Mouse (Mus musculus): ENCODE measurements around the gene Pvalb.

Pvalb gene

GRCm38 (mm10) chr15:78158335-78158734 lies 47.9 kb downstream of the Pvalb start:
- in situ Hi-C loops (cut with MseI, MboI) = no loop called here

DNA sequence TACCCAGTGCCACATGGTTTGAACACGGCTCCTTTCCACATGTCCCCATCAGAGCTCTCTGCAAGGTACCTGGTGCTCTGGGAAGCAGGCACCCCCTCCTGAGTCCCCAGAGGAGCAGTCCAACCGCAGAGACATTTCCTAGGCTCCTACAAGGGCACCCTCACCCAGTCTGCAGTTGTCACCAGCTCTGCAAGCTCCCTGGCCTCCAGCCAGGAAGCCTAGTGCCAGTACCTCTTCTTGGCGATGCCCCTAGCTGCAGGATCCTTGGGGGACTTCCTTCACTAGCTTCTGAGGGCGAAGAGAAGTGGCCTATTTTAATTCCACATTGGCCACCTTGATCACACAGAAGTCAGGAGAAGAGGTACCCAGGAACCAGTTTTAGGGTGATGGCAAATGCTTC lies 48.4 kb downstream of the Pvalb start:
- in situ Hi-C loops (cut with MseI, MboI) = no loop called here

GRCm38 (mm10) chr15:78157330-78157729 lies 48.9 kb downstream of the Pvalb start:
- in situ Hi-C loops (cut with MseI, MboI) = no loop called here

DNA sequence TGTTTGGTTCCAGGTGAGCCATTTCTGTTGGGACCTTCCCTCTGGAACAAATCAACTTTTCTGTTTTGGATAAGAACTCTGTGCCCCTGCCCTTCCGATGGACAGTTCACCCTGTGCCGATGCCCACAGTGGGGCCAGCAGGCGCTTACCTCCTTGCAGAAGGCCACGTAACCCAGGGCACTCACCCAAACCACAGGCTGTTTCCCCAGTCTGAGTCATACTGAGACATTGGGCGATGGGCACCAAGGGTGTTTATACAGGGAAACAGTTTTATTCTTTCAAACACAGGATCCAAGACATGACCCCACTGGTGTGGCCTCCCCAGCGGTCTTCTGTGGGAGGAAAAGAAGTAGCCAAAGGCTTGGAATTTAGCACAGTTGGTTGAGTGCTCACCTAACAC lies 50.8 kb downstream of the Pvalb start:
- in situ Hi-C loops (cut with MseI, MboI) = no loop called here

DNA sequence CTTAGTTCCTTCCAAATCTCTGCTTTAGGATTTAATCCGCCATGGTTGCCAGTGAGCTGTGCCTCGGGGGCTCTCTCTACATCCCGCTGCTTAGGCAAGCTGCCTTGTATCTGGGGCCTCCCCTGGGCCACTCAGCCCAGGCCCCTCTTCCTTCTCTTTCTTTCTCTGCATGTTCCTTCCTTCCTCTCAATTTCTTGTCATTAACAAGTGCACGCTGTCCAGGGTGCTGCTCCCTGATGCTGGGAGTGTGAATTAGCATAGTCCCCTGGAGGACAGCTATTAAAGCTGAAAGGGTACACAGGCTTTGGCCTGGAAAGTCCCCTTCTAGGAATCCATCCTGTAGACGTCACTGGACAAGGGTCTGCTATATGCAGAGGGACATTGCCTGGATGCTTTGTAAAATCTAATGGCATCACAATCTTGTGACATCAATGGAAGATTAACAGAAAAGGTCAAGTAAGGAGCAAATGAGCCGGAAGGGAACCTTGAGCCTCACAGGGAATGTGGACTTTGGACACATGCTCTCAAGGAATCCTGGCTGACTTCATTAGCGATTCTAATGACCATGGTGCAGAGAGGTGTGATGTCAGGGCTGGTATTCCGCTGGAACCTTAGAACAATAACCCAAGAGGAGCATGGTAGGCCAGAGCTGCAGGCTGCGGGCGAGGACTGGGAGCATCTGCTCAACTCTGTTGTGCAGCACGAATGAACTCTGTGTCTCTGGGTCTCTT lies 53.0 kb downstream of the Pvalb start:
- in situ Hi-C loops (cut with MseI, MboI) = no loop called here

GRCm38 (mm10) chr15:78148565-78148964 lies 57.6 kb downstream of the Pvalb start:
- in situ Hi-C loops (cut with MseI, MboI) = no loop called here
